Mouse (Mus musculus) cerebellum, adult 8-10 months (tissue): ENCODE measurements at regions not wholly inside any gene's neighbourhood (a gene's known extent, or its start where the extent isn't known, plus 50 kb on each side); places are given as distances from the start of the nearest gene placed in this dataset.

ENCODE experiments used
- DNase-seq: peaks from one replicate; pipeline ENCODE4 v3.0.0; 2022

DNA sequence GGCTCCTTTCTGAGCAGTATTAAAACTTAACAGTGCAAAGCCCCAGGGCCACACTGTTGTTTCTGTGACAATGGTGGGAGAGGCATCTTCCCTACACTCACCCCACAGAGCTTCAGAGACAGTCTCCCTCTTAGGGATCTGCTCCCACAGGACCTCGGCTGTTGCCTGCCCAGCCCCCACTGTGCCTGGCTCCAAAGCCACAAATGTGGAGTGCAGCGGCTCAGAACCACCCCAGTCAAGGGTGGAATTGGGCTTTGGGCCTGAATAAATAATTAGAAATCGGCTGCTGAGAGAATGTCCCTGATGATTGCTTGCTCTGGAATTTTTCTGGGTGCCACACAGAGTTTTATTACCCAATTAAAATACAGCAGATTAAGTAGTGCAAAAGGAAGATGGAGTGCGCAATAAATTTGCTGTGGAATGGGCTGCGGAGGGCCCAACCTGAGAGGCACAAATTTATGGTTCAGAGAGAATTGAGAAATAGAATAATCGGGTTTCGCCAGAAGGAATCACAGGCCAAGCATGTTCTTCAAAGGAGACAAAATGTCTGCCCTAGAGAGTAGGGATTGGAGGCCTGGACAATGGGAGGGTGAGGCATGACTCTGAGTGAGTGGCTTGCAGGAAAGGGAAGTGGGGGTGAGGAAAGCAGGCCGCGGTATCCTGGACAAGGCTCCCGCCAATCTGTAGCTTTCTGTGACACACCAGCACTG, 56.4 kb downstream of the Cd24a start:
- no peak for DNase-seq

DNA sequence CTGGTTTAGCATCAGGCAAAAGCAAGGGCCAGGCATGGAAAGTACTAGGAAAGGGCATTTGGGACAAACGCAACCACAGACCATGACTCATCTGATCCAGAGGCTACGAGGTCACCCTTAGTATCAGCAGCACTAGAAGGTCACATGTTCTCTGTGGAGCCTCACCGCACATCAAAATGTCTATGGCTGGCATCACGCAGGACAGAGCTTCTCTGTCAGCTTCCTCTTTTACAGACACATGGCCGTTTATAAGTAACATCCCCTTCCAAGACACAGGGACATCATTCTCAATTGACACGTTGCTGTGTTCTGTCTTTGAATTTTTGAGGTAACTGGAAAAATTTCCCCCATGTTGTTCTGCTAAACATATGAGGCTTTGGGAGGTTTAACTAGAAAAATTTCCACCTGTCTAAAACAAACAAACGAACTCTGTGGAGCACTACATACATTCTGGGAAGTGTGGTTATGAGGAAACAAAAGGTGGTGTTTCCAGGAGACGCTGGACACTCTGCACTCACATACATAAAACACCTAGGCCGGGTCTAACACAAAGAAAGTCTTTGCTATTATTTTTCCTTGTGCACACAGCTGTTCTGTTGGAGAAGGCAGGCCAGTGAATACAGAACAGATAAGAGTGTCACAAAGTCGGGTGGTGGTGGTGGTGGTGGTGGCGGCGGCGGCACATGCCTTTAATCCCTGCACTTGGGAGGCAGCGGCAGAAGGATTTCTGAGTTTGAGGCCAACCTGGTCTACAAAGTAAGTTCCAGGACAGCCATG, 63.3 kb downstream of the Cd24a start:
- no peak for DNase-seq

DNA sequence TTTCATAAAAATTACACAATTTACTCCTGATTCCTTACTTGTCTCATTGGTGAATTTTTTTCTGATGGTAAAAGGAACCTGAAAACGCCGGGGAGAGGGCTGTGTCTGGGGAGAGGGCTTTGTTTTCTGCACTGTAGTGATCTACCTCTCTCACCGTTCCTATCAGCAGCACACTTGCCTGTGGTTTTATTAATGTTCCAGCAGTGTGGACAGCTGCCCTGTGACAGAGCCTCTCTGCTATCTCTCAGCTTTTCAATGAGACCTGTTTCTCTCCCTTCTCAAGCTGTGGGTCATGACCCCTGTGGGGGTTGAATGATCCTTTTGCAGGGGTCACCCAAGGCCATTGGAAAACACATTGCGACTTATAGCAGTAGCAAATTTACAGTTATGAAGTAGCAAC, 68.2 kb downstream of the Cd24a start:
- DNase-seq = no peak

DNA sequence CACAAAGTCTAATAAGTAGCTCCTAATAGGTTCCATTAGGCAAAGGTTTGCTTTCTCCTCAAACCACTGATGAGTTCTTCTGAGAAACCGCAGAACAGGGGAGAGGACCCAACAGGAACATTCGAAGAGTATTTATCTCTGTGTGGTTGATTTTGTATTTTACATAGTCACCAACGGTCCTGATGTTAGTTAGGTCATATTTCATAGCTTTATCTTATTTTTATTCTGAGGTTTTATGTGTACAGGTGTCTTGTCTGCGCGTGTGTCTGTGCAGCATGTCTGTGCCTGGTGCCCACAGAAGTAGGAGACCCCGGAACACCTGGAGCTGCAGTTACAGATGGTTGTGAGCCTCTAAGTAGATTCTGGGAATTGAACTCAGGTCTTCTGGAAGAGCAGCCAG, 68.9 kb downstream of the Cd24a start:
- no peak for DNase-seq

DNA sequence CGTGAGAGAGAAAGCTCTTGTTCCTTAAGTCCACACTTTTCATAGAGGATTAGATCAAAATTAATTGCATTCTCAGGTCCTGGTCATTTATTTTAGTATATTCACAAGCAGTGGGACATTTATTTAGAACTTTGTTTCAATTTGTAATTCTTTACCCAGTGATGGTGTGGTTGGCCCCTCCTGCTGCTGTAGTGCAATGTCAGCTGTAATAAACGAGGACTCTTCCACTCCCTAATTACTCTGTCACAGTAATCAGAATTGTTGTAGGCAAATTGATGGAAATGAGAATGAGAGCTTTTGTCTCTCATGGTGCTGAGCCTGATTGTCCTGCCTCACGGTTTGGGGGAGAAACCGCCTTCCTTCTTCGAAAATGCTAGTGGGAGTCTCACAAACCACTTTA, 70.1 kb downstream of the Cd24a start:
- no peak for DNase-seq

DNA sequence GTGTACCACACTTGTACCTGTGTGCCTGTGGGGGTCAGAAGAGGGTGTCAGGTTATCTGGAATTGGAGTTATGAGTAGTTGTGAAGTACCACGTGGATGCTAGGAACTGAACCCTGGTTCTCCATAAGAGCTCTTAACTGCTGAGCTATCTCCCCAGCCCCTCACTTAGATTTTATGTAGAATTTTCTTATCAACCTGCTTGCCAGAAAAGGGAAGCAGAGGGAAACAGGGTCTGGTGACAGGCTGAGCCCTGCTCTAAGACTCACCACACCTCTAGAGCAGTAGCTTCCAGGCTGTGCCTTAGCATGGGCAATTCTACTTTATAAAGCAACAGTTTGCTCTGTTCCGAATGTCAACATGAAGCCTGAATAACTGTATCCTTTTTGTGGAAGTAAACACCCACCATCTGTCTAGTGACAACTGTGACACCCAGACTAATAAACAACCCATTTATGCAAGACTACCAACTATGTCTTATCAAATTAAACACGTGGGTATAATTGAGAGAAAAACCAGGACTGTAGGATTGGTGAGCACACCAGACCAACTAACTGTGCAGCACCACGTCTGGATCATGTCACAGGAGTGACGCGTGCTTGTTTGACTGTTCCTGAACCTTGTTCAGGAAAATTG, 70.8 kb downstream of the Cd24a start:
- no peak for DNase-seq

DNA sequence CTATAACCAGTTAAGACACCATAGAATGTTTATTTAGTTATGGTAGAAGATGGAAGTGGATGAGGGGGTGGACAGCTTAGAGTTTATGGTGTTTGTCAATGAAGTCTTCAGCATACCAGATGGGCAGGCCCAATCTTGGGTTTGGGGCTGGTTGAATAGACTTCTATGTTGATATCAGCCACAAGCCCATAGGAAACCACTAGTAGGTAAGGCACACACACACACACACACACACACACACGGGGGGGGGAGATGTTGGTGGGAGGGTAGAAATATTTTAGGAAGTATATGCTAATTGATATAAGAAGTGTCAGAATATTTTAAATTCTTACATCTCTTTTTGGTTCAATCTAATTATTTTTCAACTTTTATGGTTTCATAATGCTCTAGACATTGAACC, 72.4 kb downstream of the Cd24a start:
- DNase-seq = no peak

DNA sequence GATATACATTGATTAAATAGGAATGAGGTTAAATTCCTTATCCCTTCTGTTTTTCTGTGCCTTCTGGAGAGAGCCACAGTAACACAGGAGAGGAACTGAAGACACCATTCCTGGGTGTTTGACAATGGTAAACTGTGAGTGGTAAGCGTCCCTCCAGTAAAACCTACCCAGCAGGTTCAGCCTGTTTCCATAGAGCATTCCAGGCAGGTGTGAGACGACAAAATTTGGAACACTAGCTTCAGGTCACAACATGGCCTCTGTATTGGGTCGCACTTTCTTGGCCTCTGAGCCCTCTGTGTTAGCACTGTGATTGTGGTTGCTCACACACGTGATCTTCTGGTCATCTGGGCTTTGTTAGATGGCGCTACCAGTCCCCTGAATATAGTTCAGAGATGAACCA, 73.4 kb downstream of the Cd24a start:
- DNase-seq = no peak

DNA sequence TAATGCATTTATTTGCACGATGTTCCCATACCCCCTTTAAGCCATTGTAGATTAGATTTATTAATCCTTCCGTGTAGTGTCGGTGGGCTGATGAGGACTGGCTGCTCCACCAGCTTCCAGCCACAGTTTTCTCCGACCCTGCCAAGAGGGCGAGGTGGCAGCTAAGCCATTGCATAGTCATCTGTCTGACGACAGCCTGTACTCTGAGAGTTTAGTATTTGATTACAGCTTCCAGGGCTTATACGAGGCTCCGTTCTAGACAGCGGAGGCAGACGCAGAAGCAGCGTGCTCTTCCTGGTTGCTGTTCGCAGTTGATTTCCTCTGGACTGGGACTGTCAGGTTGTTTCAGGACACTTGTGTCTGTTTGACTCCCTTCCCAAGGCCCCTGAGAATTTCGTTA, 73.8 kb downstream of the Cd24a start:
- no peak for DNase-seq

DNA sequence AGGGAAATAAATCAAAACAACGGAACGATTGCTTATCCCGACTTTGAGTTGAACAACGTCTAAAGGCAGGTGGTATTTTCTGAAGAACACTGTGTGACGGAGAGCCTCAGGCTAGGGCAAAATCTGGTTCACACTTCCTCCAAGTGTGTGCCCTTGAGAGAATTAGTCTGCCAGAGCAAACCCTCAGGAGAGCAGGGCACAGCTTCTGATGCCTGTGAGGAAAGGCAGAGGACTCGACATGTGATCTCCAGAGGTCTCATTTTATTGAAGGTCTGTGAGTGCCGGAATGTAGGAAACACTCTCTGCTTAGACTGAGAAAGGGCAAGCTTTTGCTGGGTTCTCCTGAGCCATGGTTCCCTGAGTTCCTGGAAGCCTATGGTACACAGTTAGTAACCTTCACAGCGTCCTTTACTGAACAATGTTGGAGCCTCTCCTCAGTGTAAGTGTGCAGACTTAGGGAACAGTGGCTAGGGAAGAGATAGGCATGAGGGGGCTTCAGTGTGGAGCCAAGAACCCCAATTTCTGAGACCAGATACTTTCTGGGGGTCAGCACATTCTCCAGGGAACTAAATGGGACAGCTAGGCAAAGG, 77.1 kb downstream of the Cd24a start:
- no peak for DNase-seq

DNA sequence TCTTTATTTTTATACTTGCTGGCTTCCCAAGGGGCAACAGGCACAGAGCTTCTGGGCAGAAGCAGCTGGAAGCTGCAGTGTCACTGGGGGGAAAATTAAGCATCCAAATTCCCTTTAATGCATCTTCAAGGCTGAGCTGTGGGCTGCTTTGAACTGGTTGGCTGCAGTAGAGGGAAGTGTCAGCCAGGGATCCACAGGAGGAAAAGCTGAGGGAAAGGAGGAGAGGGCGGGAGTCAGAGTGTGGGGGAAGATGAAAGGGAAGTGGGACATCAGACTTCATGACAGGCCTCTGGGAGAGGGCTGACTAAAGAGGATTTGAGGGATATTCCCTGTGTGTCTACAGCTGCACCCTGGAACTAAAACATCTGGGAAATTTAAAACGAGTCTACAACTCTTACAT, 77.6 kb downstream of the Cd24a start:
- DNase-seq = no peak

DNA sequence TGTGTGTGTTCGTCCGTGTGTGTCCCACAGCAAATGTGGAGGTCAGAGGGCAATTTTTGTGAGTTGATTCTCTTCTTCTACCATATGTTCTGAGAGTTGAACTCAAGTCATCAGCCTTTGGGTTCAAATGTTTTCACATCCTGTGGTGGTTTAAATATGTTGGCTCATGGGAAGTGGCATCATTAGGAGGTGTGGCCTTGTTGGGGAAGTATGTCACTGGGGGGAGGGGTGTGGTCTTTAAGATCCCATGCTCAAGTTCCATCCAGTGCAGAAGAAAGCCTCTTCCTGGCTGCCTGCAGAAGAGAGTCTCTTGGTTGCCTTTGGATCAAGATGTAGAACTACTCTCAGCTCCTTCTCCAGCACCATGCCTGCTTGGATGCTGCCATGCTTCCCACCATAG, 78.1 kb downstream of the Cd24a start:
- no peak for DNase-seq

DNA sequence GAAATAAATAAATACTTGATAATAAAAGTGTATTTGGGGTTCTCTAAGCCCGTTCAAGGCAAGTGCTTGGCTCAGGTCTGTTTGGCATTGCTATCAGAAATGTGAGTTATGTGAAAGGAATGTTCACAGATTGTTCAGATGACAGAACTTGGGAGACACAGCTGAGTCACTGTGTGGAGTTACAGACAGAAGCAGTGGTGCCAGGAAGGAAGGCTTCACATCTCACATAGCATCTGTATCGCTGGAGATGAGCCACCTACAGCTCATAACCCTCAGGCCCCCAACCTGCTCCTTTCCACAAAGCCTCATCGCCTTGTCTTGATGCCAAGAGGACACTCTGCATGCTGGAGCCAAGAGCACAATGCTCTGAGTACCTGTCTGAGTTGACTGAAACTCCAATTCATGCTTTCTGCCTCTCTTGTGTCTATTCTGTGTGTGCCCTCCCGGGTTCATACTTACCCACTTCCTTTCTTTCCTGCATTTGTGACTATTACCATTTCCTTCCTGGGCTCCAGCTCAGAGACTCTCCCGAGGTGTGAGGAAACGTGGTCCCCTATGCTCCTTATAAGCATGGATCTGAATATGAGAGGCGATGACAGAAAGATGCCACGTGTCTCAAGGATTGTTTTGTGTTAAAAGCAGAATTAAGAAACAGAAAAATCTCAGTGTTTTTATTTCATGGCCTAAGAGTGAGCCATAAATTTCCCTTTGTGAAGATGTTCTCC, 79.6 kb downstream of the Cd24a start:
- no peak for DNase-seq

DNA sequence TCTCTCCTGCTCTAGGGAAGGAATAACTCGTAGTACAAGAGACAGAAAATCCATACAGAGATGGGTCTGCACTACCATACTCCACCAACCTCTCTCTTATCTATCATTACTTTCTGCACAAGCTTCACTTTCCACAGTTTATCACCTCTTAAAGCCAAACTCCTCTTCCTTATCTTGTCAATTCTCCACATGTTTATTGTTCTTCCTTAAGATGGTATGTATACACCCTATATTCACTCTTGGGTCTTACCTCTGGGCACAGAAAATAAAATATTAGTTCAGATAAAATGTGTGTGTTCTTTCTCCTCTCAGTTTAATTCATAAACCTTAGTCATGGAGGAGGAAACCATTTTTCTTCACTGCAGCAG, 80.1 kb downstream of the Cd24a start:
- DNase-seq = no peak

DNA sequence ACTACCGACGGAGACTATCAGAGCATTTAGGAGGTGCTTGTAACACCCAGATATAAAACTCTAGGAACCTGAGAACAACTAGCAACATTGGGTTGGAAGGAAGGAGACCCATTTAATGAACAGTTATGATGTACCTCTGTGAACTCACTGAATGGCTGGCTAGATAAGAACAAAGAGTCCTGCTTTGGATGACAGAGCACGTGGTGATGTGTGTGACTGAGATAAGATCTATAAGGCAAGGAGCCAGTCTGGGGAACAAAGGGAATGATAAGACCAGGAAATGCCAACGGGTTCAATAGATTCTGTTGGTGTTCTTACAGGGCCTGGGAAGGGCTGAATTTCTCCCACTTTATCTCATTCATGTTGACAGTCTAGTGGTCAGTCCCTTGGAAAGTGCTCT, 86.8 kb downstream of the Cd24a start:
- DNase-seq = no peak

DNA sequence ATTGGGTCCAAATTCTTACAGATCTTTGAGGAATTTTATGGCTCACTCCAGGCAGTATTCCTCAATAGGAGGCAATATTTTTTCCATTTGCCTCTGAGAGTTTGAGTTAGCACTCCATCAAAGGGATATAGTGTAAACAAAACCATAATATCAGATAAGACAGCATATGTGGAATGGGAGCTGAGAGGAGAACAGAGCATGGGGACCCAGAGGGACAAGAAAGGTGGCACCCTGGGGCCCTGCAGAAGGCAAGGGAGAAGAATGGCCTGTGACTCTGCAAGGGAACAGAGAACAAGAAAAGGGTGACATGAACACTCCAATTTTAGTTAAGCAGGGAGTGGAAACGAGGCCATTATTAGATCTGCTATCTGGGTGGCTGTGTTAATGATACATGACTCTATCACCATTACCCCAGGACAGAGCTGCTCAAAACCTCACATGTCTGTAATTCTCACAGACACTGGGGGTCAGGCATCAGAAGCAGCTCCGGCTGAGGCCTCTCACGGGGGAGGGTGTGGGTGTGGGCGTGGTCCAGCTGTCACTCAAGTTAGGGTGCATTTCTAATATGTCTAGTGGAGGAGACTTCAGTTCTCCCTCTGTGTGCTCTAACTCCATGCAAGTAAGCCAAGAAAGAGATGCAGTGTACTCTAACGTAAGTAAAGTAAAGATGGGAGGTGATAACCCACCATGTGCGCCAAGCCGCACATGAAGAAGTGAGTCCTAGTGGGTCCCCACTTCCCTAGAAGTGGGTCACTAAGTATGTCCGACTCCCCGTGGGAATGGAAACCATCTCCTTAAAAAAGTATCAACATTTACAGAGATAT, 88.4 kb downstream of the Cd24a start:
- DNase-seq = no peak

DNA sequence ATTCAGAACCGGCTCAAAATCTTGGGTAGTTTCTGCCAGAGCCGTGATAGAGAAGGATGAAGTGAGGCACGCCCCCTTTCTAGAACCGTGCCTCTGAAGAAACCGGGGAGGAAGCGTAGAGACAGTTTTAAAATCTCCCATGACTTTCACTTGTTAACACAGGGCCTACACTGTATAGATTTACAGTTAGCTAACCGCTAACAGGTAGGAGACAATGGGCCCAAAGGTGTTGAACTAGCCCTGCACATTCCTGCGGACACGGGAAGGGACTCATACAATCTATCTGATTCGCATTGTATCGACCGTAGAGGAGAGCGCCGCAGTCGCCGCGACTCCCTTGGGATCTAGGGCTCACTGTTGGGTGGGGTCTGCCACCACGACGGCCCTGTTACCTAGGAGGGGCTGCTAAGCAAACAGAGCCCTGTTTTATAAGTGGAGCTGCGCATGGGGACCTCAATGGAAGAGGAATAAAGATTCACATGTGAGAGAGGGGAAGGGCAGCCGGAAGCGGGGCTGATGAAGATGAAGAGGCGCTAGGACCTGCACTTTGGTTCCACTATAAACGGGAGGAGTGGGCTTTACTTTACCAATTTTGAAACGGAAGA, 89.1 kb downstream of the Cd24a start:
- DNase-seq = no peak

DNA sequence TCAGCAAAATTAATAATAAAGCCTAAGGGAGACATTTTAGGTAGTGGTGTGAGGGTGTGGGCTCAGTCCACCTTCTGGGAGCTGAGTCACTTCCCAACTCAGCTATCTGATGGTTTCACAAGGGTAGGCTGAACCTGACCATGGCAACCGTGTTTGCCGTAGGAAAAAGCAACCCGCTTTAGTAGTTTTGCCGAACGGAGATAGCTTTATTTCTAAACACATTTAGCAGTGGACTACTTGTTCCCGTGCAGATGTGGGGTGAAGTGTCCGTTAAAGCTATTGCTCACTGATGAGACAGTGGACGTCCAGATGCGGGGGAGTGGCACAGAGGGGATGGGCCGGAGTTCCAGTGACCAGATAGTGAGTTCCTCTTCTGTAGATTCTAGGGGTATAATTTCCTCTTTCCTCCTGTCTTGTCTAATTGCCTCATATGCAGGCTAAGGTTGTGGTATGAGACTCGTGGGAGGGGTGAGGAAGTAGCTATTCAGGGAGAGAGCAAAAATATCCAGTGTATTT, 89.7 kb downstream of the Cd24a start:
- no peak for DNase-seq

DNA sequence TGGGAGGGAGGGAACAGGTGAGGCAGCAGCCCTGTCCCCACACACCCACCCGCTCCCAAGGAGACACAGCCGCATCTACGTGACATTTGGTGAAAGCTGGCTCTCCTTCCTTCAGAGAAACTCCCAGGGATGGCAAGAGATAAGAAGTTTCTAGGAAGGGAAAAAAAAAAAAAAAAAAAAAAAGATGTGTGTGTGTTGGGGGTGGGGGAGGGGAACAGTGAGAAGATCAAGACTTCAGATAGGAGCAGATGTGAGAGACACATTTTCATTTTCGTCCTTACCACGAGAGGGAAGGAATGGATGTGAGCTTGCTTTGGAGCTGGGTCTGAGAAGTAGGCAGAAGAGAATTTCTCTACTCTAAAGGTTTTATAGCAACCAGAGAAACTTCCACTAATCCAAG, 91.4 kb downstream of the Cd24a start:
- no peak for DNase-seq

DNA sequence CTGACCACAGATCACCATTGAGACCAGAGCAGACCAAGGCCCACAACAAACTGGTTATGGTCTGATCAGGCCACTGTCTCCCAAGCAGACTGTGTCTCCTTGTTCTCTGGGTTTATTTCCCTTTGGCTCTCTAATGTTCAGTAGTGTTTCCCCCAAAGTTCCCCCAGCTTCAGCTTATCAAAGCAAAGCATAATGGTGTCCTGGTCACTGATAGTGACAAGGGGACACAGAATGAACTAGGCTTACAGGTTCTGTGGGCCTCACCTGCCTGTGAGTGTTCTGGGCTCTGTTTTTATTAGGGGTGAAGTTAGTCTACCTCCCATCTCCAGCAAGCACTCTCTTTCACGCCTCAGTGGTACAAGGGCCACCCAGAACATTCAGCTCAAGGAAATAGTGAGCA, 92.7 kb downstream of the Cd24a start:
- no peak for DNase-seq

DNA sequence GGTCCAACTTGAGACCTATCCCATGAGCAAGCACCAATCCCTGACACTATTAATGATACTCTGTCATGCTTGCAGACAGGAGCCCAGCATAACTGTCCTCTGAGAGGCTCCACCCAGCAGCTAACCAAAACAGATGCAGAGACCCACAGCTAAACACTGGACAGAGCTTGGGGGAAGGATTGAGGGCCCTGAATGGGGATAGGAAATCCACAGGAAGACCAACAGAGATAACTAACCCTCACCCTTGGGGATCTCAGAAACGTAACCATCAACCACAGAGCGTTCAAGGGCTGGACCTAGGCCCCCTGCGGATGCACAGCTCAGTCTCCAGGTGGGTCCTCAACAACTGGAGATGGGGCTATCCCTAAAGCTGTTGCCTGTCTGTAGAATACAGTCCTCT, 93.7 kb downstream of the Cd24a start:
- DNase-seq = no peak

DNA sequence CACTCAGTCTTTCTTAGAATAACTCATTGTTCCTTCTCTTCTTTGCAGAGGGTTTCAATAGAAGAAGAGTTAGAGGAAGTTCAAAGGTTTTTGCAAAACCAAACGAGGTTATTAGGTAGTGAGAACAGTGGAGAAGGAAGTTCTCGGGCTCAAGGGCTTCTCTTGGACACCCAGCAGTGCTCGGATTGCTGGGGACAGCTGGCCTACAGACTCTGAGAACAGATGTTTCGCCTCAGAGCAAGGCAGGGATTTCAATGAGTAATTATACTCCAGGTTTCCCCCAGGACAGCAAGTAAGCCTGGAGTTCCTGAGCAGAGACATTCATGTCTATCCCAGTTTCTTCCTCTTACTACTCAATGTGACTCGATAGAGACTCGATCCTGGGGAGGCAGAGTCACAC, 94.4 kb downstream of the Cd24a start:
- no peak for DNase-seq
